Mouse (Mus musculus) lung, postnatal 36 days (tissue): ENCODE data around the gene Pitx1.

ENCODE experiments used
- DNase-seq: peaks from one replicate; pipeline ENCODE4 v3.0.0; 2022; ENCODE audit warnings: mixed read lengths

Gene Pitx1

GRCm38 (mm10) chr13:55775056-55775455, 60.9 kb downstream of the Pitx1 start:
- no peak for DNase-seq
